Mouse (Mus musculus) mature B cell (primary cell): ENCODE measurements around the gene Echs1.

ENCODE experiments used
- in situ Hi-C: fragments of 300-500 bp; cut with MboI; formaldehyde crosslinking; loops from 2 replicates; pipeline ENCODE4 v1.14.3; 2019

Echs1 gene

GRCm38 (mm10) chr7:140120484-140120883 lies 4.2 kb upstream of the Echs1 start:
- in situ Hi-C loops, result no loop called here

DNA sequence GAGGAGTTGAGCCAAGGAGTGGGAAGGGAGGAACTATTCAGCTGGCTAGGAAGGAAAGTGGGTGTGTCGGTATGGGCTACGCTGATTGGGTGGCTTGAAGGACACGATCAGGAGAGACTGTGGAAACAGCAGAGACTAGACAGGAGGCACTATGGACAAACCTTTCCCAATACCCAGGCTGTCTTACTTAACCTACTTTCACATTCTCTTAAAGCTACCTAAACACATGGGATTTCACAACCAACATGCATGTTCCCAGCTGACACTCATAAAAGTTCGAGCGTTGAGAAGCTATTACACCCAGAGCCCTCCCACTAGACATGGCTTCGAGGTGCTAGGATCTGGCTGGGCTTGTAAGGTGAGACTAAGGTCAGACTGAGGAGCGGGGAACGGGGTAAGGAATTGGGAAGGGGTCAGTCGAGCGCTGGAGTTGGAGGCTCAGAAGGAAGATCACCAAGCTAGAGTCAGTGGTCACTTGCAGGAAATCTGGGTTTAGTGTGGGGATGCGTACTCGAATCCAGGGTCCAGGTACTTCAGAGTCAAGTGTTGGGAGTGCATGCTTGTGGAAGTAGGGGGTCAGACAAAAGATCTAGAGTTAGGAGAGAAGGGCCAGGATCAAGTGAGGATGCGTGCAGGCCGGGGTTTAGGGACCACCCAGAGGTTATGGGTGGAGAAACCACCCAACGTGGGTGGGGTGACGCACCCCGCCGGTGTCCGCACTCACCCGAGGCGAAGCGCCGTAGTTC lies 520 bp downstream of the Echs1 start, which contains the start of gene Paox:
Gene Paox (plus strand): TSS at position 217 of the 746 bp plus-strand sequence.
- in situ Hi-C loops, result no loop called here

DNA sequence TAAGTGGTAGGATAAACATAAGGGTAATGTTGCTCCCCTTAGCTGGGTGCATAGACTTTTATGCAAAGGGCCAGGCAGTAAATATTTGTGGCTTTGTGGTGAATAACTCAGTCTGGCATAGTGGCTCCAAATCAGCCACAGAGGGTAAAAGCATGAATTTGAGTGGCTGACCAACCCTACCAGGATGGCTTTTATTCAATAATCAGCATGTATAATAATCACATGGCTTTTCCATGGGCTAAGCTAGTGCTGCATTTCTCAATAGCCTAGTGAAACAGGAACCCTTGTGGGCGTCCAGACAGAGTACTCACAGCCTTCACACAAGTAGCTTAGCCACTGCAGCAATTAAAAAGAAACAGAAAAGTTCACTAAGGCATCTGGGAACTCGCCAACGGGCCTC lies 4.3 kb downstream of the Echs1 start:
- in situ Hi-C loops, result no loop called here

- in situ Hi-C loops, result no loop called here
Observed at GRCm38 (mm10) chr7:140104009-140104408, 12.3 kb downstream of the Echs1 start.

GRCm38 (mm10) chr7:140101993-140102860 lies 14.0 kb downstream of the Echs1 start, which contains the start of gene Fuom:
Fuom (minus strand) TSS chr7:140102441.
- in situ Hi-C loops, result no loop called here

GRCm38 (mm10) chr7:140101498-140101897 lies 14.8 kb downstream of the Echs1 start:
- in situ Hi-C loops, result no loop called here

DNA sequence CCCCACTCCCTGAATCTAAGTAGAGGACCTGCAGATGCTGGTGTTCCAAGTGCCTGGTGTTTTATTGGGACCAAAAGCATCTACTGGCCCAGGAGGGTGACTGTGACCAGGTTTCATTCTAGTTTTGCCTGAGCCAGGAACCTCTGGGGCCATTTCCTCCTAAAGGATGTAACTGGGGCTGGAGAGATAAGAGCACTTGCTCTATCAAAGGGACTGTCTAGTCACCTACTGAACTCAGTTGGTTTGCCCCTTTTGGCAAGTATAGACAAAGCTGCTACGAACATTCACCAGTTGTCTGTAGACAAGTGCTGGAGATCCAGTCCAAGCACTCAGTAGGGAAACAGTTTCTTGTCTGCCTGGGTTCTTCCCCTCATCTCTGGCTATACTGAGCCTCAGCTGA lies 17.8 kb downstream of the Echs1 start:
- in situ Hi-C loops, result no loop called here

DNA sequence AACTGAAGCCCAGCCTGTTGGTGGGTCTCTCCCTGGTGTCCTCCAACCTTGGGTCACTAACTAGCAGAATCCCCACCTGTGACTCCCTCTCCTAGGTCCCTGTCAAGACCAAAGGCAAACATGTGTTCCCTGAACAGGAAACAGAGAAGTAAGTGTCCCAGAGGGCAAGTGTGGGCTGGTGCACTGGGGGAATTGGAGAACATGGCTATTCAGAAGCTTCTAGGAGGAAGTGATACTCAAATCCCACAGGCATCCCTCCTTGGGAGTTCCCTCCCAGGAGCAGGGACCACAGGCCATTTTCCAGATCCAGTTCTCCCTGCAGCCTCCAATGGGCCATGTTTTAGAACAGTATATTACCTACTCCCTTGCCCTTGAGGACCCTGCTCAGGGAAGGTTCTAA lies 20.2 kb downstream of the Echs1 start:
- in situ Hi-C loops, result no loop called here

GRCm38 (mm10) chr7:140095556-140095955 lies 20.7 kb downstream of the Echs1 start:
- in situ Hi-C loops, result no loop called here

GRCm38 (mm10) chr7:140094954-140095353 lies 21.3 kb downstream of the Echs1 start:
- in situ Hi-C loops, result no loop called here

DNA sequence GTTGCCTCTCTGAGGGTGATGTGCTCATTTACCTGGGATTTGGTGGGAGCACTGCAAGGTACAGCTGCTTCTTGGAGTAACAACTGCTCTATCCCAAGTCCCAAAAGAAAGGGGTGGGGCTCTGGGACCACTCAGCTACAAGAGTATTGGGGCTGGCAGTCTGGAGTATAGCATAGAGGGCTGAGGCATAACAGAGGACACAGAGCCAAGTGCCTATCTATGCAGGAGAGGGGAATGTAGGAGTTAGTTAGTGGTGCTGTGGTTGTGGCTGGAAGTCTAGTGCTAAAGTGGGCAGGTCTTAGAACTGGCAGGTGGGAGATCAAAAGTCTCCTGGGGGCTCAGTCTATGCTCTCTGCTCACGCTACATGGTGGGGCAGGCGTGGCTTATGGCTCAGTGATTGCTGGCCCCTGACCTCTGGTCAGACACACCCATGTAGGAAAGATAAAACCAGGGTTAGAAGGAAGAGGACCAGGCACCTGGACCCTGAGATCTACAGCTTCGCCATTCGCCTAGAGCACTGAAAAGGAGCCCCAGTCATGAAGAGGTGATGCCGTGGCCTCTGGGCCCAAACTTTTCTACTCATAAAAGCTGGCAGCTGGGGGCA lies 23.2 kb downstream of the Echs1 start, which contains the start of gene Prap1:
Gene Prap1 (plus strand): TSS at position 472 of the 605 bp plus-strand sequence.
- in situ Hi-C loops, result no loop called here

GRCm38 (mm10) chr7:140090601-140091000 lies 25.7 kb downstream of the Echs1 start:
- in situ Hi-C loops, result no loop called here

- in situ Hi-C loops, result no loop called here
Observed at GRCm38 (mm10) chr7:140082242-140082678, 34.0 kb downstream of the Echs1 start, which contains the start of gene Caly. Caly (minus strand) TSS chr7:140082548.

- in situ Hi-C loops, result no loop called here
Observed at GRCm38 (mm10) chr7:140081408-140082241, 34.7 kb downstream of the Echs1 start.

DNA sequence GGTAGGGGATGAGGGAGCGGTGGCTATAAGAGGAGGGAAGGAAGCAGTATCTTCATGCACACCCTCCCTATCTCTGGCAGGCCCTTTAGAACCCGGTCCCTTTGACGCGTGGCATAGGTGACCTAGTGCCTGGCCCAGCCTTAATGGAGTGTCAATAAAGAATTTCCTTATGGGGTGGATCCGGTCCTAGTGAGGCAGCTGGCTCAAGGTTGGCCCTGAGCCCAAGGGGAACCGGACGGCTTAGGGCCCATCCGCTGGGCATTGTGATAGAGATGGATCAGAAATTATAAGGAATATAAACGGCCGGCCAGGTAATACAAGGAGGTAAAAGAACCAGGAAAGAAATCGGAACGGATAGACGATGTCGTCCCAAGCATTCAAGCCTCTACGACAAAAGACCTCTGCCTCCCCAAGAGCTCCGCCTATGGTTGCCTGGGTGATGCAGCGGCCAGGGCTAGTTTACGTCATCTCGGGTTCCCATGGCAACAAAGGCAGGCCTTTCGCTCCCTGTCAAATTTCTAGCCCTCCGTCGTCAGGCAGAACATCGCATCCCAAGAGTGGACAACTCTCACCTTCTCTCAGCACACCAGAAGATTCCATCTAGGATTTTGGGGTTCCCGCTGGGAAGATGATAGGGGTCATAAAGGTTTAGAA lies 35.6 kb downstream of the Echs1 start:
- in situ Hi-C loops, result no loop called here

- in situ Hi-C loops, result no loop called here
Observed at GRCm38 (mm10) chr7:140078711-140079110, 37.6 kb downstream of the Echs1 start.

DNA sequence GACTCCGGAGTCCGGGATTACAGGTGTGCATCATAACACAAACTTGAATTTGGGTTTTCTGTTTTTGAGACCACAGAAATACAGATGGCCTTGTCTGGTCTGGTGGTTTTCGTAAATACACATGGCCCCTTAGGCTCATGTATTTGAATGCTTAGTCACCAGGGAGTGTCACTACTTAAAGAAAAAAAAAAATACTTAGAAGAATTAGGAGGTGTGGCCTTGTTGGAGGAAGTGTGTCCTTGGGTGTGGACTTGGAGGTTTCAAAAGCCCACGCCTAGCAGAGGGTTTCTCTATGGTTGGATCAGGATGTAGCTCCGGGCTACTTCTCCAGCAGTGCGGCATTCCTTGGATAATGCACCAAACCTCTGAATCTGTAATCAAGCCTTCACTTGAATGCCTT lies 38.6 kb downstream of the Echs1 start:
- in situ Hi-C loops, result no loop called here

DNA sequence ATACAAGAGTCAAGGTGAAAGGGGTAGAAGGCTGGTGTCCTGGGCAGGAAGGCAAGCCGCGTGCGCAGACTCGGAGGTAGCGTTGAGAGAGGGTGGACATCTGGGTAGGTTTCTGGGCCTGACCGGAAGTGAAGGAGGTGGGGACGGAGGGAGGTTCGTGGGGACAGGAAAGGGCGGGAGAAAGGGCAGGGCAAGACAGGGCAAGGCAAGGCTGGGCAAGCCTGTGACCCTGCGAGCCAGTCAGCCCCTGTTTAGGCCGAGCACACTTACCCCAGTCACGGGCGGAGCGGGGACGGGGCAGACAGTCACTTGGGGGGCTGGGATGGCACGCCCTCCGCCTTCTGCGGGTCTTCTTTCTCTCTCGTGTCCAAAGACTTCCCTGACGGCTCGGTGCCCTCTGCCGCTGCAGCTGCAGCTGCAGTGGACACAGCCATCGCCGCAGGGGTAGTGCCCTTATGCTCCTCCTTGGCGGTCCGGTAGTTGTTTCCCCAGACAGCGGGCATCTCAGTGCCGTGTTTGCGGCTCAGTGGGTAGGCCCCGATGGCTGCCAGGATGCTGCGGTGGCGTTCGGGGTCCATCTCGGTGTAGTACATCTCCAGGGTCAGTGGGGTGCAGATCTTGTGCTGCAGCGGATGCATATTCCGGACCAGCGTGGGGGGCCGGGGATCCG lies 46.1 kb downstream of the Echs1 start:
- in situ Hi-C loops, result no loop called here

DNA sequence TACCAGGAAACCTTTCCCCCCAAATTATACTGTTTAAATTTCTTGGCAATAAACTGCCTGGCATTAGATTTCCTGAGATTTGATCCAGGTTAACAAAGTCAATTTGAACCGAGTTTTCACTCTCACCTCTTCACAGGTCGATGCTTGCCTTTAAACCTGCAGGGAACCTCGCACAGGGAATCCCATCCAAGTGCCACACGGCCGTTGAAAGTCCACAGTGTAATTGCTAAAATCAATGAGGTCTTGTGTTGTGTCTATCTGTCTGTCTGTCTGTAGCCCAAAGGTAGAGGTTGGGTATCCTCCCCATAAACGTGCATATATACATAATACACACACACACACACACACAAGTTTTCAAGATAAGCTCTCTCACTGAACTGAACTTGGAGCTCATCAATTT lies 48.9 kb downstream of the Echs1 start:
- in situ Hi-C loops, result no loop called here

- in situ Hi-C loops, result no loop called here
Observed at GRCm38 (mm10) chr7:140063092-140063491, 53.2 kb downstream of the Echs1 start.
